Mouse (Mus musculus) megakaryocyte, embryonic 14.5 days (primary cell): ENCODE measurements at regions not wholly inside any gene's neighbourhood (a gene's known extent, or its start where the extent isn't known, plus 50 kb on each side); places are given as distances from the start of the nearest gene placed in this dataset.

ENCODE experiments used
- FLI1 ChIP-seq: IDR thresholded peaks from 2 replicates; pipeline ENCODE4 v1.6.1; 2012; ENCODE audit warnings: low read length, inconsistent platforms, mixed read lengths
- GATA1 ChIP-seq: IDR thresholded peaks from 3 replicates; pipeline ENCODE4 v1.6.1; 2012; ENCODE audit warnings: mixed read lengths, low read length, inconsistent platforms, borderline replicate concordance

GRCm38 (mm10) chr1:144078446-144078845 lies 74.5 kb upstream of the Rgs2 start:
- TF ChIP-seq GATA1 (no peak), FLI1 (no peak)
